Mouse (Mus musculus) hindbrain, embryonic 11.5 days (tissue): ENCODE data around the gene Pla2g4e. TPM values are rescaled to one million over a fixed set of nuclear protein-coding genes. Genes with fewer than 3 reads are reported as not detected.

ENCODE experiments used
- ATAC-seq: fragments of 200-750 bp; cut with Nextera tagmentation; 2 replicates; pipeline ENCODE4 v1.8.0; 2017; ENCODE audit warnings: mild to moderate bottlenecking, moderate TSS enrichment, moderate library complexity; ENCODE audit not compliant: low FRiP score
- DNase-seq: peaks from one replicate; pipeline ENCODE4 v3.0.0-alpha.2; 2015; ENCODE audit warnings: low spot score
- H3K27ac ChIP-seq: fragments of 300-500 bp; sonication (generic); 2 replicates; pipeline ENCODE4 v1.5.1; 2014; ENCODE audit warnings: mild to moderate bottlenecking, low read depth, low read length
- H3K27me3 ChIP-seq: fragments of 300-500 bp; sonication (generic); 2 replicates; pipeline ENCODE4 v1.6.1; 2014; ENCODE audit warnings: mild to moderate bottlenecking, low read length, moderate library complexity, mixed read lengths; ENCODE audit not compliant: control insufficient read depth, insufficient read depth
- H3K36me3 ChIP-seq: fragments of 300-500 bp; sonication (generic); 2 replicates; pipeline ENCODE4 v1.6.1; 2014; ENCODE audit warnings: mild to moderate bottlenecking, low read length, moderate library complexity, mixed read lengths; ENCODE audit not compliant: control insufficient read depth, insufficient read depth
- H3K4me1 ChIP-seq: fragments of 300-500 bp; sonication (generic); replicated peaks from 2 replicates; pipeline ENCODE4 v1.6.1; 2014; ENCODE audit warnings: low read length, mixed read lengths; ENCODE audit not compliant: control insufficient read depth, insufficient read depth
- H3K4me2 ChIP-seq: fragments of 300-500 bp; sonication (generic); replicated peaks from 2 replicates; pipeline ENCODE4 v1.6.1; 2014; ENCODE audit warnings: mild to moderate bottlenecking, low read depth, low read length
- H3K4me3 ChIP-seq: fragments of 300-500 bp; sonication (generic); 2 replicates; pipeline ENCODE4 v1.5.1; 2014; ENCODE audit warnings: low read depth, low read length
- H3K9ac ChIP-seq: fragments of 300-500 bp; sonication (generic); 2 replicates; pipeline ENCODE4 v1.6.1; 2014; ENCODE audit warnings: low read depth, low read length
- H3K9me3 ChIP-seq: fragments of 300-500 bp; sonication (generic); 2 replicates; pipeline ENCODE4 v1.6.1; 2016; ENCODE audit warnings: low read length; ENCODE audit not compliant: control insufficient read depth
- WGBS: fragments of 180-500 bp; shearing (Covaris S2); extraction: QIAGEN DNeasy Blood & Tissue Kit; methylation state at CpG from one replicate; pipeline ENCODE4 v1.1.7; 2014; 5-methylcytosine and 5-hydroxymethylcytosine counted together
- polyA plus RNA-seq: library from polyadenylated mRNA; unstranded; fragments of >200 nt; fragmentation: Nextera tagmentation; extraction: Ambion mirVana; gene quantifications from 2 replicates; pipeline ENCODE4 v1.2.1, GENCODE M21; 2014

The Pla2g4e gene
- polyA plus RNA-seq, 1 experiment from 2014 or later: 0.31 TPM

- Histone ChIP-seq H3K27ac (no peak overlapping the region), H3K4me3 (no peak overlapping the region), H3K36me3 (no peaks in the 10 kb centered on the region), H3K27me3 (no peaks in the 10 kb centered on the region), H3K9ac (no peak overlapping the region), H3K4me1 (peaks cover 8% of the 10 kb centered on the region; the same call in 1 of the 2 replicates), H3K9me3 (no peaks in the 10 kb centered on the region), H3K4me2 (no peak overlapping the region)
- DNase-seq (no peak), ATAC-seq (no peak)
- 57% methylated on average over 5 of the region's 5 CpGs for WGBS
Observed at GRCm38 (mm10) chr2:120158016-120158415, 87.1 kb downstream of the Pla2g4e start.

- no peaks in the 10 kb centered on the region for H3K27me3 ChIP-seq
Observed at GRCm38 (mm10) chr2:120157606-120158005, 87.5 kb downstream of the Pla2g4e start.

DNA sequence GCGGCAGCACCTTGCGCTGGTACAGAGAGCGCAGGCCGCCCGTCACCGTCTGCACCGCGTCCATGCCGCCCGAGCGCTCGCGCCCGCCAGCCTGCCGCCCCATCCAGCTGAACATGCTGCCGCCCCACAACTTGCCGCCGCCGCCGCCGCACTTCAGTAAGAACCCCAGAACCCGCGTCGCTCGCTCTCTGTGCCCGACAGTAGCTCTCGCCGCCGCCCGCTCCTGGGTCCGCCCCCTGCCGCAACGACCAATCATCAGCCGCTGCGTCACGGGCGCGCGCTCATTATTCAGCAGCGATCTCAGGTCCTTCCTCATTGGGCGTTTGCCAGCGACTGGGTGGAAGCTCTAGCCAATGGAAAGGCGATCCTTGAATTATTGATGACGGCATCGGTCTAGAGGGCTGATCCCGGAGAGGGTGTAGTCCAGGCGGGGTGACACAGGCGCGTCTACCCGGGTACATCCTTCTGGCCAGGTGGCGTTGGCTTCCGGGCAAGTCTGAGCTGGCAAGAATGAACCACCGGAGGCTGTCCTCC, 90.7 kb downstream of the Pla2g4e start, which contains the start of gene Ehd4:
Gene Ehd4, minus strand, starts transcription at position 246 of the 534 bp plus-strand sequence.
- peak; percentile 97 for DNase-seq
- Histone ChIP-seq H3K27me3 (no peaks in the 10 kb centered on the region), H3K9ac (peak within 1 kb of the TSS; percentile 55), H3K4me2 (peak within 1 kb of the TSS; percentile 98), H3K36me3 (no peaks in the 10 kb centered on the region), H3K4me1 (peaks cover 8% of the 10 kb centered on the region; the same call in 1 of the 2 replicates), H3K9me3 (no peaks in the 10 kb centered on the region), H3K4me3 (peak within 1 kb of the TSS; percentile 69), H3K27ac (no peak within 1 kb of the TSS)
- peak; percentile 100 for ATAC-seq
- WGBS: under 1% methylated on average over 47 of the region's 53 CpGs

More at GRCm38 (mm10) chr2:120157606-120158005, 87.5 kb downstream of the Pla2g4e start:
- no peak overlapping the region for H3K4me2 ChIP-seq
- H3K9ac ChIP-seq: no peak overlapping the region
- H3K27ac ChIP-seq: no peak overlapping the region
- H3K4me1 ChIP-seq: peaks cover 8% of the 10 kb centered on the region; the same call in 1 of the 2 replicates
- no peak overlapping the region for H3K4me3 ChIP-seq
- ATAC-seq (no peak), DNase-seq (no peak)
- WGBS: 65% methylated on average over 2 of the region's 2 CpGs
- H3K9me3 ChIP-seq: no peaks in the 10 kb centered on the region
- H3K36me3 ChIP-seq: no peaks in the 10 kb centered on the region

- no peaks in the 10 kb centered on the region for H3K27me3 ChIP-seq
- 4% methylated on average over 38 of the region's 38 CpGs for WGBS
- no peak; the same call in 1 of the 2 replicates for ATAC-seq
- no peak overlapping the region for H3K27ac ChIP-seq
- peaks cover 8% of the 10 kb centered on the region; the same call in 1 of the 2 replicates for H3K4me1 ChIP-seq
- H3K4me3 ChIP-seq: peak overlapping the region; percentile 69
- DNase-seq: no peak
- H3K9ac ChIP-seq: peak overlapping the region; percentile 55
- H3K36me3 ChIP-seq: no peaks in the 10 kb centered on the region
- peak overlapping the region; percentile 98 for H3K4me2 ChIP-seq
- H3K9me3 ChIP-seq: no peaks in the 10 kb centered on the region
Observed at GRCm38 (mm10) chr2:120153586-120154360, 91.4 kb downstream of the Pla2g4e start.

DNA sequence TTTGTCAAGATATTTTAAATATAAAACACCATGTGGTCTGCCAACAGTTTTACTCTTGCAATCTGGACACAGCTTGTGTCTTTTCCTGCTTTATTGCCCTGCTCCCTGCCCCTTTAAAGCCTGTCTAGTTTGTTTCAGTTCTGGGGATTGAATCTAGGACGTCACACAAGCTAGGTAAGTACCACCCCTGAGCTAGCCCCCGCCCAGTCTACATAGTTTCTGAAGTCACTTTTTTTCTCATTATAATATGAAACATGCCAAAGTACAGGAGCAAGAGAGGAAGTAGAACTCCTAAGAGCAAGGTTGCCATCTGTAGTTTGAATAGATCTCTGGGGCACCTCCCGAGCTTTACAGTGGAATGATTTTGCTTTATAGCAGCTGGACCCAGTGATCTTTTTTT, 94.6 kb downstream of the Pla2g4e start:
- no peaks in the 10 kb centered on the region for H3K9me3 ChIP-seq
- no peaks in the 10 kb centered on the region for H3K36me3 ChIP-seq
- DNase-seq: no peak
- peaks cover 8% of the 10 kb centered on the region; the same call in 1 of the 2 replicates for H3K4me1 ChIP-seq
- no peak for ATAC-seq
- H3K27me3 ChIP-seq: no peaks in the 10 kb centered on the region
- H3K9ac ChIP-seq: no peak overlapping the region
- no peak overlapping the region for H3K27ac ChIP-seq
- H3K4me2 ChIP-seq: no peak overlapping the region
- H3K4me3 ChIP-seq: no peak overlapping the region
- WGBS: 87% methylated on average over 3 of the region's 3 CpGs

GRCm38 (mm10) chr2:120149634-120150033, 95.5 kb downstream of the Pla2g4e start:
- WGBS: 91% methylated on average over 7 of the region's 7 CpGs

DNA sequence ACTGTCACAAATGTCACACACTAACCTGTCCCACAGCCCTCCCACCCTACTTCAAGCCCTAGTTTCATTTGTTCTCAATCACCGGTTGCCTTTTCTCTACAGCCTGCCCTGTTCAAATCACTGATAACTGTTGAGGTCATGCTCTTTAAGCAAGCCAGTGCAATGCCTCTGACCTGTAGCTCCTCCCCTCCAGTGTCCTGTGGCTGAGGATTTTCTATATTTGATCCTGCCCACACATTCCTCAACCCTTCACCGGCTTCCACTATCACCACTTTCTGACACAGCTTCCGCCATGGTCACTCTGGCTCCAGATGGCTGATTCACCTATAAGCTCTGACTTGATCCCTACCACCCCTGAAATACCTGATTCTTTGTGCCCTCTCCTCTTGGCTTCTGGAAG, 97.1 kb downstream of the Pla2g4e start:
- H3K27ac ChIP-seq: no peak overlapping the region
- ATAC-seq (no peak), DNase-seq (no peak)
- no peaks in the 10 kb centered on the region for H3K36me3 ChIP-seq
- H3K4me2 ChIP-seq: no peak overlapping the region
- no peaks in the 10 kb centered on the region for H3K9me3 ChIP-seq
- H3K9ac ChIP-seq: no peak overlapping the region
- H3K27me3 ChIP-seq: no peaks in the 10 kb centered on the region
- no peaks in the 10 kb centered on the region for H3K4me1 ChIP-seq
- 81% methylated on average over 3 of the region's 3 CpGs for WGBS
- no peak overlapping the region for H3K4me3 ChIP-seq

More at GRCm38 (mm10) chr2:120149634-120150033, 95.5 kb downstream of the Pla2g4e start:
- Histone ChIP-seq H3K27ac (no peak overlapping the region), H3K36me3 (no peaks in the 10 kb centered on the region), H3K9ac (no peak overlapping the region), H3K4me2 (no peak overlapping the region), H3K9me3 (no peaks in the 10 kb centered on the region), H3K4me3 (no peak overlapping the region), H3K27me3 (no peaks in the 10 kb centered on the region), H3K4me1 (peaks cover 6% of the 10 kb centered on the region; the same call in 1 of the 2 replicates)
- ATAC-seq (no peak), DNase-seq (no peak)

GRCm38 (mm10) chr2:120147364-120147763, 97.8 kb downstream of the Pla2g4e start:
- DNase-seq (no peak), ATAC-seq (no peak)
- Histone ChIP-seq H3K4me3 (no peak overlapping the region), H3K27me3 (no peaks in the 10 kb centered on the region), H3K36me3 (no peaks in the 10 kb centered on the region), H3K4me1 (no peaks in the 10 kb centered on the region), H3K4me2 (no peak overlapping the region), H3K27ac (no peak overlapping the region), H3K9ac (no peak overlapping the region), H3K9me3 (no peaks in the 10 kb centered on the region)
- 59% methylated on average over 2 of the region's 2 CpGs for WGBS
